Mouse (Mus musculus) layer of hippocampus, adult 2 months (tissue): ENCODE results near the gene Akt3. TPM values are rescaled to one million over a fixed set of nuclear protein-coding genes. Genes with fewer than 3 reads are reported as not detected.

ENCODE experiments used
- DNase-seq, 2 experiments: peaks; one replicate each; pipeline ENCODE4 v3.0.0; 2022; ENCODE audit warnings: low spot score in 2 of 2
- H3K27ac ChIP-seq: fragments of 200-600 bp; 2 replicates; pipeline ENCODE4 v1.8.1; 2022
- H3K4me3 ChIP-seq: fragments of 200-600 bp; 2 replicates; pipeline ENCODE4 v1.8.1; 2022; ENCODE audit warnings: mild to moderate bottlenecking
- CTCF ChIP-seq: fragments of 200-600 bp; conservative IDR thresholded peaks from 2 replicates; pipeline ENCODE4 v1.8.1; 2022; ENCODE audit warnings: antibody characterized with exemption, mild to moderate bottlenecking, moderate library complexity
- long read RNA-seq, 2 experiments: library from polyadenylated mRNA; stranded (forward); transcript quantifications; one replicate each; pipeline ENCODE4 v2.0.0; 2021; ENCODE audit warnings: borderline mapping rate in 2 of 2
- total RNA-seq, 2 experiments: library from RNA; stranded (reverse); gene quantifications; 2 replicates each; pipeline ENCODE4 v1.2.3; 2021

The Akt3 gene
- 100 to 1,000 TPM; 253 to 255 TPM for total RNA-seq
- long read RNA-seq, experiment 1, full-length matches to known transcripts: 1 of 18 reads
- long read RNA-seq, experiment 1, partial matches to known transcripts: 1 of 18 reads
- long read RNA-seq, experiment 1, other reads (novel, unspliced or antisense): 16 of 18 reads
- long read RNA-seq, experiment 2, full-length matches to known transcripts: 2 of 26 reads
- long read RNA-seq, experiment 2, partial matches to known transcripts: 2 of 26 reads
- long read RNA-seq, experiment 2, other reads (novel, unspliced or antisense): 22 of 26 reads

DNA sequence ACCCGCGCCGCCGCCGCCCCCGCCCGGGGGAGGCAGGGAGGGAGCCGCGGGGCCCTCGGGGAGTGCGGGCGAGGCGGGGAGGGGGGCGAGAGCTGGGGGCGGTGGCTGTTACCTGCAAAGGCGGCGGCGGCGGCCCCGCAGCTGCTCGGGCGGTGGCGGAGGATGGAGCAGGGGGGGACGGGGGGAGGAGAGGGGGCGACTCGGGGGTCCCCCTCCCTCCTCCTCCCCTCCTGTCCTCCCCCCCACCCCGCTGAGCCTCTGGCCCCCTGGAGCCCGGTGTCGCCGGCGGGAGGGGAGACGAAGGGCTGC is at the start of gene Akt3:
Akt3 (minus strand) TSS at position 170 of the 309 bp plus-strand sequence.
- Histone ChIP-seq H3K4me3 (peak within 1 kb of the TSS; percentile 73), H3K27ac (peak within 1 kb of the TSS; percentile 98)
- TF ChIP-seq CTCF: no peak
- DNase-seq: no peak

DNA sequence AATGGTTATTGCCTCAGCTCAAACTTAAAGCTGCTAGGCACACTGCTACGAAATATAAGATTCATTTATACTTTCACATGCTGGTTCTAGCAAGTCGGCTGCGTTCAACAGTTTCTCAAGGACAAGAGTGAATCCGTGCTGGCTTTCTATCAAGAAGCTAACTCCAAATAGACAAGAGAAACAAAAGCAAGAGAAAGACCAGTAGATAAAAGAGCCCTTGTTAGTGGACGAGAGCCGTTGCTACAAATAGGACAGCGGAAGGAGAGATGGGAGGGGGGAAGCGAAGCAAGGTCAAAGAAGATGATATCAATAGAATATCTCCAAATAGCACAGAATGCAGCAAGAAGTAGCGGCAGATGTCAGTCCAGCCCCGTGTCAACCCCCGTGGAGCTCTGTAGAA is 49.5 kb upstream of the Akt3 start:
- DNase-seq: no peak
- peak overlapping the region; percentile 11 for H3K4me3 ChIP-seq
- TF ChIP-seq CTCF: no peak

DNA sequence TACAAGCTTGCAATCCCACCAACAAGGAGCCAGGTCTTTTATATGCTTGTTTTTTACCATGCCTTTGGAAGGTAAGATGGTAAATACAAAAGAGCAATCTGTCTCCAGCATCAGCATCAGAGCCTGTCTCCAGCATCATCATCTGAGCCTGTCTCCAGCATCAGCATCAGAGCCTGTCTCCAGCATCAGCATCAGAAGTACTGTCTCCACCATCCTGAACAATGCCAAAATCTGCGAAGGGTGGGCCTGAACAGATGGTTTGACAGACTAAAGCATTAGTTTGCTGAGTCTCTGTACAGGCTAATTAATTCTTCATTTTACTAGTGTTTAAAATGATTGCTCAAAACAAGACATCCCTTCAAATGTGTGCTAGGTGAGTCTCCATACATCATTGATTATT is 40.2 kb upstream of the Akt3 start:
- peak; percentile 43 to 51 for DNase-seq
- TF ChIP-seq CTCF: no peak
- H3K4me3 ChIP-seq: no peak overlapping the region

More for the DNA sequence above, 49.5 kb upstream of the Akt3 start:
- peak overlapping the region; percentile 71; the same call in 1 of the 2 replicates for H3K27ac ChIP-seq

DNA sequence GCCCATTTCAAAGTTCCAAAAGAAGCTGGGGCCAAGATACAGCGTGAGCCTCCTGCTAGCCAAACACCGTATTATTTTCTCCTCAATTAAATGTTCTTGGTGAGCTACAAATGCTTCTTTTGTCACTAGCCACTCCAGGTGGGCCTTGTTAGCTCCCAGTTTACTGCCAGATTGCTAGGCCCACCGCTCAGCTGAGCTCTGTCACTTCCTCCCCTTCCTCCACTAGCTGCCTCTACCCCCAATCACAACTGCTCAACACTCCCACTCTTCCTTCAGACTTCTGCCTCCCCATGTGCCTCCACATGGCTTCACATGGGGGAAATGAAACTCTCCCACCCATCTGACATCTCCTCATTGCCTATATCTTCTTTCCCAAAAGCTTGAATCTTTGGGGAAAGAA is 28.8 kb upstream of the Akt3 start:
- peak; percentile 45 to 61 for DNase-seq
- H3K4me3 ChIP-seq: no peak overlapping the region; the same call in 1 of the 2 replicates
- peak overlapping the region; percentile 73 for H3K27ac ChIP-seq
- TF ChIP-seq CTCF: no peak

More for the DNA sequence above, 40.2 kb upstream of the Akt3 start:
- H3K27ac ChIP-seq: no peak overlapping the region

DNA sequence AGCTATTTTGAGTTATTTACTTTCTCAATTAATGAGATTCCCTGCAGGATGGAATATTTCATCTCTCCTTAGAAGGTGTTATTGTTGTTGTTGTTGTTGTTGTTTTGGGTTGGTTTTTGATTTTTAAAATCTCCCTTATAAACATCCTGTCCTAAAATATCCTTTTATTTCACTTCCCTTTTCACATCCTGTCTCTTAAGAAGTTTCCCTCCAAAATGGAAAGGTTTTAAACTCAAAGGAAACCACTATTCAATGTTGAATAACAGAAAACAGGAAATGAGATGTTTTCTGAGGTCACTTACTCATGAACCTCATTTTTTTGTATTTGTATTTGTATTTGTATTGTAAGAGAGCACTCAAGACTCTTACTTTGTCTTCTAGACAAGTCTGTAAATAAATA is 23.9 kb upstream of the Akt3 start:
- Histone ChIP-seq H3K4me3 (no peak overlapping the region), H3K27ac (no peak overlapping the region)
- no peak for TF ChIP-seq CTCF
- no peak for DNase-seq

DNA sequence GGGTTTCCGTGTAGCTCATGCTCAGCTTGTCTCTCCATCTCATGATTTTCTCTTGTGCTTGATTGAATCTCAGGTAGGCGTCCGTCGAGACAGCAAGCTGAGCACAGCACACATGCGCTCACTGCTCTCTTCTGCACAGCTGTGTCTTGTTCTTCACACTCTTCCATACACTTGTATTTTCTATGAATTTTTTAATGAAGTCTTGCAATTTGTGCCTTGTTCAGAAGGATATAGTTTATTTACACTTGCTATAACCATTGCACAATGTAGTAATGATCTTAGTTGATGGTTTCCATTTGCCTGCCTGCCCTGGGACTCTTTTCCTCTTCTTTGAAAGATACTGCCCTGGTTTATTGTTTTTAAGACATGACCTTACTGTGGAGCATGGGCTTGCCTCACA is 19.4 kb upstream of the Akt3 start:
- TF ChIP-seq CTCF: no peak
- no peak for DNase-seq
- Histone ChIP-seq H3K4me3 (no peak overlapping the region), H3K27ac (no peak overlapping the region)

DNA sequence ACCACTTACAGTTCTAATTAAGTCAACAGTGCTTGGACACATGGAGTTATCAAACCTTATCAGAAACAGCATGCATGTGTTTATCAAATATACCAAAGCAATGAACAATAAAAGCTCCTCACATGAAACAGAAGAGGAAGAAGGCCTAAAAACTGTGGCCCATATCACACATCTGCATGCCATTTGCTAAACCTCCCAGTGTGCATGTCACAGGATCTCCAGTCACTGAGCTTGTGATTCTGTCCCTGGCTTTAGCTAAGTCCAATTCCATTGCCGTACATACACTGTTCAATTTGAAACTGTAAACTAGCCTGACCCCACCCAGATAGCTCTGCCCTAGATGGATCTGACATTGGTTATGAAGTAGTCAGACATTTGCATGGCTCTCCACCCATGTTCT is 9.6 kb upstream of the Akt3 start:
- H3K4me3 ChIP-seq: no peak overlapping the region
- H3K27ac ChIP-seq: no peak overlapping the region
- no peak for TF ChIP-seq CTCF
- DNase-seq: no peak

DNA sequence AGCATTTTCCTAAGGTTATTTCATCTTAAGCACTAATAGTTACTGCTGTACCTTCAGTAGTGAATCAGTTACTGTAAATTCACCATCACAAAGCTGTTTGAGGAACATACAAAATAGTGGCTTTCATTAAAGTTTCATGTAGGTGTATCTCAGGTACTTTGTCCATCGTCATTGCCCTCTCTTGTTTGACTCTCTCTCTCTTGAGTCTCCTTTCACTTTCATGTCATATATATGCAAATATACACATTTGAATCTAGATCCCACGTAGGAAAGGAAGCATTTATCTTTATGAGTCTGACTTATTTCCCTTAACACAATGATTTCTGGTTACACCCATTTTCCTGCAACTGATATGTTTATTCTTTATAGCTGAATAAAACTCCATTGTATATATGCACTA is 4.9 kb upstream of the Akt3 start:
- Histone ChIP-seq H3K27ac (no peak overlapping the region), H3K4me3 (no peak overlapping the region)
- DNase-seq: no peak
- no peak for TF ChIP-seq CTCF

DNA sequence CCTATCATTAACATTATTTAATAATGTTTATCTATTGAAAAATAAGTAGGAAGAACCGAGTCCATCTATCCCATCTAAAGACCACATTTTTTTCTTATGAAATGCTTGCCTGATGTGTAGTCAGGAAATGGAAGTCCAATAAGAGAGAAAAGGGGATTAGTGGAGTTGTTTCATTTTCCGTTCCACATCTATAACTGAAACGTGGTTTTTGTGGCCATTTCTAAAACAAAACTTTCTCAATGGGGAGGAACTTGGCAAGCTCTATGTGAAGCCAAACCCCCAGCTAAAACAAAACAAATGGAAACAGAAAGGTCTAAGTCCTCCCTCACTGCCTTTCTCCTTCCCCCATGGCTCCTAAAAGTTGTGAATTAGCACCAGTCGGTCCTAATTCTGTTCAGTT is 2.8 kb upstream of the Akt3 start:
- no peak for TF ChIP-seq CTCF
- Histone ChIP-seq H3K4me3 (no peak overlapping the region), H3K27ac (no peak overlapping the region)

DNA sequence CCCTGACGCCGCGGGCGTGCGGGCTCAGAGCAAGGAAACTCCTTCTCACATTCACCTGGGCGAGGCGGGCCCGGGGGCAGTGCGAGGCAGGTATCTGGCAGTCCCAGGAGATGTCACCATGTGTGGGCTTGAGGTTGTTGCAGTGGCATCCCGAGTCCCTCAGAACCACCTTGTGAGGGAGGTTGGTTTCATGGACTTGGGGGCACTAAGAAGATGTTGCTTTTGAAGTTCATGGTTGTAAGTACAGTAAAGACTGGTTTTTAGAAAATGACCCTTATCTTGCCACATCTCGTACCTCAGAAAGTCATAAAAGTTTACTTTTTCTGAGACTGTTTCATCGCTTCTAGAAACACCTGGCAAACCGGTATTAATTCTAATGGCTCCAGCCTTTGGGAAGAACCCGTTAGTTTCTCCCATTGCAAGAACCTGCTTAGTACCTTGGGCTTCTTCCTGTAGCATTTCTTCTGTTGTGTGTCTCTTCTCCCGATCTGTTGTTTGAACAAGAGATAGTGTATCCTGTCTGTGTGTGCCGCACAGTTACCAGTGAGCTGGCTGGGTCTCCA is 1.1 kb upstream of the Akt3 start:
- Histone ChIP-seq H3K4me3 (peak overlapping the region; percentile 73), H3K27ac (peak overlapping the region; percentile 98)
- no peak for DNase-seq
- TF ChIP-seq CTCF: no peak

More for the DNA sequence above, 2.8 kb upstream of the Akt3 start:
- DNase-seq: no peak

DNA sequence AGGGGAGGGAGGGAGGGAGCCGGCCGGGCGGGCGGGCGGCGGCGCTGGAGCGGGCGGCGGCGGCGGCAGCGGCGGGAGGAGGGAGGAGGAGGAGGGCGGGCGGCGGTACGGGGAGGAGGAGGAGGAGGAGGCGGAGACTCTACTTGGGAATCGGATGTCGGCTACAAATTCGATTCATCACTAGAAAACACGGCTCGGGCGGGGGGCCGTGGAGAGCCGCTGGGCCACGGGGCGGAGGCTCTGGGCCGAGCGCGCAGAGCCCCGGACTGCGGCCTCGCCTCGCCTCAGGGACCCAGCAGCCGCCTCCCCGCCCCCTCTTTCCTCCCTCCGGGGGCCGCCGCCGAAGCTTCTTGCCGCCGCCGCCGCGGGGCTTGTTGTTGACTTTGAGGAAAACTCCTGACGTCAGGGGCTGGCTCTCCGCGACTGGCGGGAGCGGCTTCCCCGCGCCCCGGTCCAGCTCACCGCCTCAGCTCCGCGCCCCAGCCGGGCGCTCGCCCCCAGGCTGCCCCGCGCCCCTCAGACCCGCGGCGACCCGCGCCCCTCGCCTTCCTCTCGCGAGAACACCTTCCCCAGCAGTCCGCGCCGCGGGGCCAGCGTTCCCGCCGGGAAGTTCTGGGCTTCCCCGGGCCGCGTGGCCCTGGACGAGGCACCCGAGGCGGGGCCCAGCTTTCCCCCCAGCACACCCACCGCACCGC is 487 bp upstream of the Akt3 start:
- Histone ChIP-seq H3K4me3 (peak overlapping the region; percentile 73), H3K27ac (peak overlapping the region; percentile 98)
- peak; percentile 71 to 79 for DNase-seq
- TF ChIP-seq CTCF: no peak

DNA sequence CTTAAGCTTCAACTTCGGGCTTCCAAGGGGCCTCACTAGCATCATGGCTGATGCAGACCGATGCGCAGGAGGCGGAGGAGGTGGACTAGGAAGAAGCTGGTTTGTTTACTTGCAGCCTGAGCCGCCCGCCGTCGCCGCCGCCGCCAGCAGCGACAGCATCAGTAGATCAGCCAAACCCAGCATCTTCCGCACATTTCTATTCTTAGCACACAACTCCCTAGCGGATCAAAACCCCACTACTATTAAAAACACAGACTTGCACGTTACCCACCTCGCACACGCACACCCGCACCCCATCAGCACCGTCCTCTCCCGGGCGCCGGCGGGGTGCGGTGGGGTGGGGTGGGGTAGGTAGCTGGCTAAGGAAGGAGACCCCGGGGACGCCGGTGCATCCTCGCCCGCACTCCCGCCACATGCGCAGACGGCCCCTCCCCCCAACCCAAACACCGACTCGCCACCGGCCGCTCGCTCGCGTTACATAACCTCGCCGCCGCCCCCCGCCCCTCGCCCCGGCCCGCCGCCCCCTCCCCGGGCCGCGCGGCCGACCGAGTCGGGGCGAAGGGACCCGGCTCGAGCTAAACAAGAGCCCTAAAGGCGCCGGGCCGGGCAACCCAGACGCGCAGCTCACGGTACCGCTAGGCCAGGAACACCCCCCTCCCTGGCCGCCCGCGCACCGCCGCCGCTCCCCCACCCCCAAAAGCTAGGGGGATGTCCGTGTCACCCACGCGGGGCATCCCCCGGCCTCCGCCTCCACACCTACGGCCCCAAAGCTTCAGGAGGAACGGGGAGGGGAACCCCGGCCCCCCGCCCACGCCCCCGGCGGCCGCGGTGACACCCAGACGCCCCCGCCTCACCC is 597 bp downstream of the Akt3 start:
- Histone ChIP-seq H3K27ac (peak overlapping the region; percentile 98), H3K4me3 (peak overlapping the region; percentile 73)
- peak; percentile 49 for TF ChIP-seq CTCF
- DNase-seq: peak; percentile 57 to 63

DNA sequence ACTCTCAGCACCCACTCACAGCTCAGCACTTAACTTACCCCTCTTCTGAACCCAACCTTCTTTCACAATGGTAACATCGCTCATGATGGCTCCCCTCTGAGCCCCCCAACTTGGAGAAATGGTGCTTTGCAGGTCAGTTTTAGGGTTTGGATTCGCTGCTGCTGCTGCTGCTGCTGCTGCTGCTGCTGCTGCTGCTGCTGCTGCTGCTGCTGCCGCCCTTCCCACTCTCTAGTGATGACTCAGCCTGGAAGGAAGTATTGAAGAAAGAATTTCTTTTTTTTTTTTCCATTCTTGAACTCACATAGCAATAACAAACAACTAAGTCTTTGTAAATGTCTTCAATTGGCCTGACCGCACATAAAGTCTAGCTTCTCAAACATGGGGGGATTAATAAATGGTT is 9.4 kb downstream of the Akt3 start:
- no peak for TF ChIP-seq CTCF
- no peak for DNase-seq
- H3K27ac ChIP-seq: peak overlapping the region; percentile 19; the same call in 1 of the 2 replicates
- H3K4me3 ChIP-seq: no peak overlapping the region
